Mouse (Mus musculus): ENCODE results near the gene Zfp277. TPM values are rescaled to one million over a fixed set of nuclear protein-coding genes. Genes with fewer than 3 reads are reported as not detected.

Gene Zfp277
- polyA plus RNA-seq, 1 experiment from 2014 or later: 28.9 TPM

DNA sequence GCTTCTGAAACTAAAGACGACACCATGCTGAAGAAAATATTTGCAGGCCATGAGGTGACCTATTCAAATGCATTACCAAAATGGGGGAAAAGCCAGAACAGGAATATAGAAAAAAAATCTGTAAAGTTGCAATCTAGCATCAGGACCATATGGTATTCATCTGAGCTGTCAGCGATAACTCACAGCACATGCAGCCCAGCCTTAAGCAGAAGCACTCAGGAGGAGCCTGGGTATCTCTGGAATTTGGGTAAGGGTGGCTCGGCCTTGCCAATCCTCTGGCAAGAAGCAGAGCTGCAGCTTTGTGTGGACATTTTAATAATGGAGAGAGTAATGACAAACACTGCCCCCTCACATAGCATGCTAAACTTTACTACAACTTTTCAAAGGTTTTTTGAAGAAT is 15.7 kb downstream of the Zfp277 start:
- no peak overlapping the region for H3K27ac ChIP-seq
- H3K9me3 ChIP-seq: no peaks in the 10 kb centered on the region
- no peaks in the 10 kb centered on the region for H3K27me3 ChIP-seq
- H3K9ac ChIP-seq (replicated peaks): no peak overlapping the region
- WGBS: 79% methylated on average over 3 of the region's 3 CpGs
- no peak overlapping the region for H3K4me3 ChIP-seq (replicated peaks)
- ATAC-seq: no peak
- H3K4me2 ChIP-seq (replicated peaks): no peak overlapping the region
- no peaks in the 10 kb centered on the region for H3K36me3 ChIP-seq
- H3K4me1 ChIP-seq (replicated peaks): peaks cover 10% of the 10 kb centered on the region

- WGBS: 78% methylated on average over 10 of the region's 10 CpGs
- Histone ChIP-seq H3K9me3 (no peaks in the 10 kb centered on the region), H3K9ac (replicated peaks) (no peak overlapping the region), H3K4me3 (replicated peaks) (no peak overlapping the region), H3K27me3 (no peaks in the 10 kb centered on the region), H3K36me3 (no peaks in the 10 kb centered on the region), H3K4me1 (replicated peaks) (peaks cover 10% of the 10 kb centered on the region), H3K4me2 (replicated peaks) (no peak overlapping the region), H3K27ac (no peak overlapping the region)
- no peak for ATAC-seq
Observed at GRCm38 (mm10) chr12:40427606-40428005, 18.1 kb downstream of the Zfp277 start.

DNA sequence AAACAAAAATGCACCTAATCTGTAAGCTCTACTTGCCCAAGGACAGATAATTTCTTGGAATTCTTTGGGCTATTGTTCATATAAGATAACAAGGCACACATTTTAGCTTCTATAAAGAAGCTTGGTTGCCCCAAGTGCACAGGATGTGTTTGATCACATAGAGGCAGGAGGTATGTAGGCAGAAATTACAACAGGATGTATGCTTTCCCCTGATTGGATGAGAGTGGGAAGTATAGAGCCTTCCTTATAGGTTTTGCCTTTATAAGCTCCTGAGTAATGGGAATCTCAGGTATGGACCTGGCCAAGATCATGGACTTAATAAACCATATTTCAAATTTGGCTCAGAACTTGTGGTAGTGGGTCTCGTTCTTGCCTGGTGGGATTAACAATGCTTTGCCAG is 20.7 kb downstream of the Zfp277 start:
- 83% methylated on average over 1 of the region's 1 CpGs for WGBS
- no peaks in the 10 kb centered on the region for H3K36me3 ChIP-seq
- no peaks in the 10 kb centered on the region for H3K27me3 ChIP-seq

GRCm38 (mm10) chr12:40417257-40417656 is 28.4 kb downstream of the Zfp277 start:
- Histone ChIP-seq H3K4me3 (replicated peaks) (no peak overlapping the region), H3K9me3 (no peaks in the 10 kb centered on the region), H3K4me1 (replicated peaks) (peaks cover 14% of the 10 kb centered on the region), H3K4me2 (replicated peaks) (no peak overlapping the region), H3K9ac (replicated peaks) (no peak overlapping the region), H3K27ac (no peak overlapping the region), H3K27me3 (no peaks in the 10 kb centered on the region), H3K36me3 (no peaks in the 10 kb centered on the region)
- no peak for ATAC-seq
- WGBS: 96% methylated on average over 4 of the region's 4 CpGs

More for the DNA sequence above, 20.7 kb downstream of the Zfp277 start:
- H3K4me2 ChIP-seq (replicated peaks): no peak overlapping the region
- H3K9ac ChIP-seq (replicated peaks): no peak overlapping the region
- H3K4me3 ChIP-seq (replicated peaks): no peak overlapping the region
- no peaks in the 10 kb centered on the region for H3K9me3 ChIP-seq
- no peaks in the 10 kb centered on the region; the same call in 1 of the 2 replicates for H3K4me1 ChIP-seq (replicated peaks)
- no peak overlapping the region for H3K27ac ChIP-seq
- ATAC-seq: no peak

- 46% methylated on average over 8 of the region's 8 CpGs for WGBS
- ATAC-seq: peak; percentile 82
- Histone ChIP-seq H3K27me3 (no peaks in the 10 kb centered on the region), H3K27ac (0 out of 2 replicates have a peak overlapping the region, but pooled peaks have one; percentile 14), H3K36me3 (no peaks in the 10 kb centered on the region), H3K9ac (replicated peaks) (no peak overlapping the region), H3K9me3 (no peaks in the 10 kb centered on the region), H3K4me2 (replicated peaks) (peak overlapping the region; percentile 27), H3K4me3 (replicated peaks) (no peak overlapping the region), H3K4me1 (replicated peaks) (peaks cover 14% of the 10 kb centered on the region)
Observed at GRCm38 (mm10) chr12:40415312-40415925, 30.3 kb downstream of the Zfp277 start.

GRCm38 (mm10) chr12:40414682-40415311 is 30.9 kb downstream of the Zfp277 start:
- Histone ChIP-seq H3K4me3 (replicated peaks) (no peak overlapping the region), H3K4me2 (replicated peaks) (peak overlapping the region; percentile 27), H3K9ac (replicated peaks) (no peak overlapping the region), H3K36me3 (peaks cover 1% of the 10 kb centered on the region; the same call in 1 of the 2 replicates), H3K27me3 (no peaks in the 10 kb centered on the region), H3K9me3 (no peaks in the 10 kb centered on the region), H3K27ac (no peak overlapping the region; the same call in 1 of the 2 replicates), H3K4me1 (replicated peaks) (peaks cover 14% of the 10 kb centered on the region)
- WGBS: 18% methylated on average over 5 of the region's 5 CpGs
- ATAC-seq: peak; percentile 89

GRCm38 (mm10) chr12:40399812-40400211 is 45.9 kb downstream of the Zfp277 start:
- Histone ChIP-seq H3K4me1 (replicated peaks) (no peaks in the 10 kb centered on the region), H3K9me3 (no peaks in the 10 kb centered on the region), H3K4me3 (replicated peaks) (no peak overlapping the region), H3K36me3 (no peaks in the 10 kb centered on the region), H3K4me2 (replicated peaks) (no peak overlapping the region), H3K27me3 (no peaks in the 10 kb centered on the region), H3K27ac (no peak overlapping the region), H3K9ac (replicated peaks) (no peak overlapping the region)
- no peak for ATAC-seq
- 84% methylated on average over 10 of the region's 10 CpGs for WGBS

DNA sequence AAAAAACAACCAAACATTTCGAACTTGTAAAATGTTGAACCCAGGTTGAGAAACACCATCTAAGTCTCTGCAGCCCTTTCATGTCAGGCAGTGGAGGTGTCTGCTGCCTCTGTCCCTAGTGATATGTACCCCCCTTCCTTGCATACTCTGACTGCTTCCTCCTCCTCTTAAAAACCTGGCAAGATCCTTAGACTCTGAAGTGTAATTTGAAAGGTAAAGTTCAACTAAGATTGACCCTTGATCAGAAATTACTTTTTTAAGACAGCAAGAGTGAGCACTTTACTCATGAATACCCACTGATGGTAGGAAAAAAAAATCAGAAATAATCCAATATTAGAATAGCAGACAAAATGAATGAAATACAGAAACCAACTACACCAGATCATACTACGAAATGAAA is 46.3 kb downstream of the Zfp277 start:
- Histone ChIP-seq H3K36me3 (no peaks in the 10 kb centered on the region), H3K4me1 (replicated peaks) (no peaks in the 10 kb centered on the region), H3K4me3 (replicated peaks) (no peak overlapping the region), H3K27ac (no peak overlapping the region), H3K9ac (replicated peaks) (no peak overlapping the region), H3K9me3 (no peaks in the 10 kb centered on the region), H3K4me2 (replicated peaks) (no peak overlapping the region), H3K27me3 (no peaks in the 10 kb centered on the region)
- ATAC-seq: no peak
- WGBS: 93% methylated on average over 2 of the region's 2 CpGs

DNA sequence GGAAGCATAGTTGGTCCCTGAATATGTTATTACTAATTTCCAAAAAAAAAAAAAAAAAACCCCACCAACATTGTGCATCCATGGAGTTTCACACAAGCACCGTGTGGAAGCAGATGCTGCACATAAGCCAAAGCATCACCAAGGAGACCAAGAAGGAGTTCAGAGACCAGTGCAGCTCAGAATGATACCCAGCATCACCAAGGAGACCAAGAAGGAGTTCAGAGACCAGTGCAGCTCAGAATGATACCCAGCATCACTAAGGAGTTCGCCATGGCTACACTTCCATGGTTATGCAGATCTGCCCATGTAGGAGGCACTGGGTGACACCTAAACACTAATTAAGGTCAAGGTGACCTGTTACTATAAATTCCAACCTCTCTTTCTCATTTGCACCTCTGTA is 46.8 kb downstream of the Zfp277 start:
- Histone ChIP-seq H3K4me3 (replicated peaks) (no peak overlapping the region), H3K36me3 (no peaks in the 10 kb centered on the region), H3K9me3 (no peaks in the 10 kb centered on the region), H3K9ac (replicated peaks) (no peak overlapping the region), H3K4me1 (replicated peaks) (no peaks in the 10 kb centered on the region), H3K27ac (no peak overlapping the region), H3K27me3 (no peaks in the 10 kb centered on the region), H3K4me2 (replicated peaks) (no peak overlapping the region)
- no peak for ATAC-seq
- 70% methylated on average over 2 of the region's 2 CpGs for WGBS

- H3K9ac ChIP-seq (replicated peaks): no peak overlapping the region
- H3K36me3 ChIP-seq: no peaks in the 10 kb centered on the region
- H3K27ac ChIP-seq: no peak overlapping the region
- ATAC-seq: no peak
- no peaks in the 10 kb centered on the region for H3K4me1 ChIP-seq (replicated peaks)
- no peaks in the 10 kb centered on the region for H3K27me3 ChIP-seq
- H3K4me3 ChIP-seq (replicated peaks): no peak overlapping the region
- no peak overlapping the region for H3K4me2 ChIP-seq (replicated peaks)
- H3K9me3 ChIP-seq: no peaks in the 10 kb centered on the region
- 82% methylated on average over 3 of the region's 3 CpGs for WGBS
Observed at GRCm38 (mm10) chr12:40392869-40393268, 52.8 kb downstream of the Zfp277 start.

DNA sequence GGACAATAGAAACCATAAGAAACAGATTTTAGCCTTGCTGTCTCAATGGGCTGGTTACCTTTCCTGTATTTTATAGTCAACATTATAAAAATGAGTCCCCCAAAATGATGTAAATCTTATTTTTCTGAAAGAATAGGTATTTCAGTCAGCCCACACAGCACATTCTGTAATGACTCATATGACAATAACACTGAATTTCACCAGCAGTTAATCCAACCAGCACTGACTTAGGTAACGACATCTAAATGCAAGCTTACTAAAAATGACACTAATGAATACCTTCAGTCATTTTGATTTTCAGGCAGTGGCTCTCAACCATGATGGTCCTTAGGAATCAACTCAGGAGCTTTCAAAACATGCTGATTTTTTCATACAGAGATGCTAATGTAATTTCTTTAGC is 54.4 kb downstream of the Zfp277 start:
- Histone ChIP-seq H3K36me3 (no peaks in the 10 kb centered on the region), H3K27ac (no peak overlapping the region), H3K9me3 (no peaks in the 10 kb centered on the region), H3K4me2 (replicated peaks) (no peak overlapping the region), H3K27me3 (no peaks in the 10 kb centered on the region), H3K4me1 (replicated peaks) (no peaks in the 10 kb centered on the region), H3K4me3 (replicated peaks) (no peak overlapping the region), H3K9ac (replicated peaks) (no peak overlapping the region)
- WGBS: 91% methylated on average over 1 of the region's 1 CpGs
- ATAC-seq: no peak

GRCm38 (mm10) chr12:40387786-40388185 is 57.9 kb downstream of the Zfp277 start:
- ATAC-seq: no peak
- H3K27me3 ChIP-seq: no peaks in the 10 kb centered on the region
- no peak overlapping the region for H3K4me3 ChIP-seq (replicated peaks)
- H3K27ac ChIP-seq: no peak overlapping the region
- H3K9ac ChIP-seq (replicated peaks): no peak overlapping the region
- H3K4me1 ChIP-seq (replicated peaks): no peaks in the 10 kb centered on the region
- 82% methylated on average over 5 of the region's 5 CpGs for WGBS
- H3K9me3 ChIP-seq: no peaks in the 10 kb centered on the region
- H3K4me2 ChIP-seq (replicated peaks): no peak overlapping the region
- H3K36me3 ChIP-seq: no peaks in the 10 kb centered on the region

DNA sequence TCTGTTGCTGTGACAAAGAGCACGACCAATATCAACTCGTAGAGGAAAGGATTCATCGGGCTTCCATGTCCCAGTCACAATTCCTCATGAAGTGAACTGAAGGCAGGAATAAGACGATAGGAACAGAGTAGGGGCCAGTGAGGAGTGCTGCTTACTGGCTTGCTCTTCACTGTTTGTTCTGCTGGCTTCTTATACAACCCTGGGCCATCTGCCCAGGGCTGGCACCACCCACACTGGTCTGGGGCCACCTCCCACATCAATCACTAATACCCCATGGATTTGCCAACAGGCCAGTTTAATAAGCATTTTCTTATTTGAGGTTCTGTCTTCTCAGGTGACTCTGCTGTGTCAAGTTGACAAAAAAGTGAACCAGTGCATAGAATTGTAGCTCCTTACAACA is 60.4 kb downstream of the Zfp277 start:
- Histone ChIP-seq H3K27me3 (no peaks in the 10 kb centered on the region), H3K36me3 (no peaks in the 10 kb centered on the region), H3K4me2 (replicated peaks) (no peak overlapping the region), H3K27ac (no peak overlapping the region), H3K4me3 (replicated peaks) (no peak overlapping the region), H3K9me3 (no peaks in the 10 kb centered on the region), H3K9ac (replicated peaks) (no peak overlapping the region), H3K4me1 (replicated peaks) (no peaks in the 10 kb centered on the region)
- ATAC-seq: no peak
- 95% methylated on average over 4 of the region's 4 CpGs for WGBS

All from midbrain, embryonic 13.5 days (tissue).